Mouse (Mus musculus): ENCODE results near the gene Pnkd. TPM values are rescaled to one million over a fixed set of nuclear protein-coding genes. Genes with fewer than 3 reads are reported as not detected.

Pnkd gene
- total and polyA plus RNA-seq, 2 experiments, result 28.0 to 130 TPM

DNA sequence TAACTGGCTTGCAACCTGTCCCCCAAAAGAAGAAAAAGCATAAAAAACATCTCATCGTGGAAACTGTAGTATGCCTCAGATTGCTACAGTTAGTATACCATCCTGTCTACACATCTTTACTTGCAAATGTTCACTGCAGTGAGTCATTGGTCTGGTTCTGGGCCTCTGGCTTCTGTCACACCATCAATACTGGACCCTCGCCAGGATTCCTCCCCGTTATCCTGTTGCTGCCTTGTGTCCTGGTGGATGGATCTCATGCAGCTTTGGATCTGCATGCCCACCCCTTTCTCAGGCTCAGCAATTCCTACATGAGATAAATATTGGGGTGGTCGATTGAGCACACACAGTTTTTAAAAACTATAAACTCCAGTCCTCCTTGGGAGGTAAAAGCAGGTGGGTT is 13.1 kb upstream of the Pnkd start:
- no peaks in the 10 kb centered on the region; the same call in 1 of the 2 replicates for H3K4me1 ChIP-seq (ENCODE audit: control insufficient read depth, insufficient read depth, low read length)
- H3K79me2 ChIP-seq (ENCODE audit: control insufficient read depth, insufficient read depth, low read length), result no peaks in the 10 kb centered on the region
- DNase-seq (ENCODE audit: extremely low read depth, low read depth, low spot score), result no peak
- H3K4me3 ChIP-seq (ENCODE audit: insufficient read depth, low read depth, low read length), result no peak overlapping the region
- TF ChIP-seq CTCF (IDR thresholded peaks at IDR 0.05; ENCODE audit: low read depth, low read length), result no peak
- TF ChIP-seq POLR2A (IDR thresholded peaks at IDR 0.05; ENCODE audit: extremely low read depth, insufficient read depth, low read length), result no peak
- peaks cover 17% of the 10 kb centered on the region; the same call in 1 of the 2 replicates for H3K36me3 ChIP-seq (ENCODE audit: control insufficient read depth, insufficient read depth, low read length)
- 50% methylated on average over 4 of the region's 4 CpGs for whole genome bisulfite sequencing
- no peak overlapping the region for H3K27ac ChIP-seq (replicated peaks; ENCODE audit: insufficient read depth, low read depth, low read length)
- no peaks in the 10 kb centered on the region for H3K27me3 ChIP-seq (ENCODE audit: control insufficient read depth, insufficient read depth, low read length)
- H3K9ac ChIP-seq (ENCODE audit: low read depth, low read length), result no peak overlapping the region

DNA sequence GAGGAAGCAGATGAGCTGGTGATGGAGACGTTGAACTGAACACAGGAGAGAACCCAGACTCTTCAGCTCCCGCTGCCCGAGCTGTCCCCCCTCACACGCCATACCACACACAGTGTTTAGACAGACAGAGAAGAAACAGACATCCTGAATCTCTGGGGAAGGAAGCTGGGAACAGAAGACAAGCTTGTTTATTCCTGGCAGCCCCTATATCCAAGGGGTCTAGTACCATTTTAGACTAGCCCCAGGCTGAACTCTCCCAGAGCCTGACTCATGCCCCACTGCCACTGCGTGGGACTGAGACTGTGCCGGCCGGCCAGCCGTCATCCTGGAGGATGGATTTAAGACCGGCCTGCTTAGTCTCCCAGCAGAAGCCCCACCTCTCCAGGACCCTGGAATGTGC is 9.7 kb upstream of the Pnkd start:
- Histone ChIP-seq H3K36me3 (ENCODE audit: control insufficient read depth, insufficient read depth, low read length) (peaks cover 1% of the 10 kb centered on the region; the same call in 1 of the 2 replicates), H3K27ac (replicated peaks; ENCODE audit: insufficient read depth, low read depth, low read length) (no peak overlapping the region), H3K4me1 (ENCODE audit: control insufficient read depth, insufficient read depth, low read length) (no peaks in the 10 kb centered on the region; the same call in 1 of the 2 replicates), H3K9ac (ENCODE audit: low read depth, low read length) (no peak overlapping the region), H3K4me3 (ENCODE audit: insufficient read depth, low read depth, low read length) (no peak overlapping the region), H3K79me2 (ENCODE audit: control insufficient read depth, insufficient read depth, low read length) (no peaks in the 10 kb centered on the region), H3K27me3 (ENCODE audit: control insufficient read depth, insufficient read depth, low read length) (no peaks in the 10 kb centered on the region)
- TF ChIP-seq POLR2A (IDR thresholded peaks at IDR 0.05; ENCODE audit: extremely low read depth, insufficient read depth, low read length) (no peak), CTCF (IDR thresholded peaks at IDR 0.05; ENCODE audit: low read depth, low read length) (no peak)
- 57% methylated on average over 9 of the region's 9 CpGs for WGBS
- DNase-seq (ENCODE audit: extremely low read depth, low read depth, low spot score), result no peak

DNA sequence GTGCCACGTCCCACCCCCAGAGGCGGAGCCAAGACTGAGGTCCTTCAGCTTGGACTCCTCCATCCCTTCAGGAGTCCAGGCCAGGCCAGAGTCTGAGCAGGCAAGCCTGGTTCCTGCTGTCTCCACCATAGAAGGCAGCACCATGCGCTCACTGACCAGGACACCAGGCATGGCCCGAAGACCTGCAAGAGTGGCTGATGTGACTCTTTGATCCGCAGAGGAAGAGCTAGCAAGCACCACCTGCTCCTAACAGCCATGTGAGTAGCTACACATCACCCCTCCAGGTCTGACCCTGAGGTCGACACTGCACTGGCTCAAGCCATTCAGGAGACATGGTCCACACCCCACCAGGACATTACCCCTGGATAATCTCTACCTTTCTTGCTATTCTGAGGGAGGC is 7.7 kb upstream of the Pnkd start:
- H3K4me3 ChIP-seq (ENCODE audit: insufficient read depth, low read depth, low read length), result no peak overlapping the region
- WGBS, result 80% methylated on average over 6 of the region's 6 CpGs
- no peaks in the 10 kb centered on the region; the same call in 1 of the 2 replicates for H3K4me1 ChIP-seq (ENCODE audit: control insufficient read depth, insufficient read depth, low read length)
- no peak overlapping the region for H3K27ac ChIP-seq (replicated peaks; ENCODE audit: insufficient read depth, low read depth, low read length)
- no peaks in the 10 kb centered on the region for H3K79me2 ChIP-seq (ENCODE audit: control insufficient read depth, insufficient read depth, low read length)
- no peak overlapping the region for H3K9ac ChIP-seq (ENCODE audit: low read depth, low read length)
- TF ChIP-seq CTCF (IDR thresholded peaks at IDR 0.05; ENCODE audit: low read depth, low read length) (no peak), POLR2A (IDR thresholded peaks at IDR 0.05; ENCODE audit: extremely low read depth, insufficient read depth, low read length) (no peak)
- DNase-seq (ENCODE audit: extremely low read depth, low read depth, low spot score), result no peak
- no peaks in the 10 kb centered on the region for H3K27me3 ChIP-seq (ENCODE audit: control insufficient read depth, insufficient read depth, low read length)
- peaks cover 6% of the 10 kb centered on the region; the same call in 1 of the 2 replicates for H3K36me3 ChIP-seq (ENCODE audit: control insufficient read depth, insufficient read depth, low read length)

DNA sequence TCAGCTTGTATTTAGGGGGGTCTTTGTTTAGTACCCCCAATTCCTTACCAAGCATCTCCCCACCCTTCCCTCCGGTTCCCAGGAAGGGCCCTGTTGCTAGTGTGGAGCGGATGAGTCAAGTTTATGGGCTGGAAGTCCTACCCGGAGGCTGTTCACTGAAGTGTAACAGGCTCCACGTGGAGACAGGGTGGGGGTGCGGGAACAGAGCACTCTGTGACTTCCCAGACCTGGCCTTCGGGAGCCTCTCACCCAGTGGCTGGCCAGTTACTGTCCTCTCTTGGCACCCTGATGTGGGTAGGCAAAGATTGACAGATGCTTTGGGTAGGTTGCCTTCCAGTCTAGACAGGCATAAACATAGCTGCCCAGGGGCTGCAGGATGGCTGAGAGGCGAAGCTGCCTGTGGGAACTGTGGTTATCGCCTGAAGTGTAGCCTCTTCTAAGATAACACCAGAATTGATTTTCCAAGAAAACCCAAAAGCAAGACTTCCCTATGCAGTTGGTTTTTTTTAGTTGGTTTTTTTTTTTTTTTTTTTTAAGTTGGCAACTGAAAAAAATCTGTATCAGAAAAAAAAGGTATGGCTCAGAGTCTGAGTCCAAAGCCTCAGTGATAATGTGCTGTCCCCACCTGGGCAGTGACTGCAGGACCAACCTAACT is 6.7 kb upstream of the Pnkd start:
- Histone ChIP-seq H3K79me2 (ENCODE audit: control insufficient read depth, insufficient read depth, low read length) (no peaks in the 10 kb centered on the region), H3K27me3 (ENCODE audit: control insufficient read depth, insufficient read depth, low read length) (no peaks in the 10 kb centered on the region), H3K4me3 (ENCODE audit: insufficient read depth, low read depth, low read length) (no peak overlapping the region), H3K27ac (replicated peaks; ENCODE audit: insufficient read depth, low read depth, low read length) (no peak overlapping the region), H3K9ac (ENCODE audit: low read depth, low read length) (no peak overlapping the region), H3K4me1 (ENCODE audit: control insufficient read depth, insufficient read depth, low read length) (no peaks in the 10 kb centered on the region; the same call in 1 of the 2 replicates), H3K36me3 (ENCODE audit: control insufficient read depth, insufficient read depth, low read length) (peaks cover 6% of the 10 kb centered on the region; the same call in 1 of the 2 replicates)
- TF ChIP-seq CTCF (IDR thresholded peaks at IDR 0.05; ENCODE audit: low read depth, low read length), result no peak
- TF ChIP-seq POLR2A (IDR thresholded peaks at IDR 0.05; ENCODE audit: extremely low read depth, insufficient read depth, low read length), result no peak
- DNase-seq (ENCODE audit: extremely low read depth, low read depth, low spot score), result no peak
- 58% methylated on average over 8 of the region's 8 CpGs for WGBS

DNA sequence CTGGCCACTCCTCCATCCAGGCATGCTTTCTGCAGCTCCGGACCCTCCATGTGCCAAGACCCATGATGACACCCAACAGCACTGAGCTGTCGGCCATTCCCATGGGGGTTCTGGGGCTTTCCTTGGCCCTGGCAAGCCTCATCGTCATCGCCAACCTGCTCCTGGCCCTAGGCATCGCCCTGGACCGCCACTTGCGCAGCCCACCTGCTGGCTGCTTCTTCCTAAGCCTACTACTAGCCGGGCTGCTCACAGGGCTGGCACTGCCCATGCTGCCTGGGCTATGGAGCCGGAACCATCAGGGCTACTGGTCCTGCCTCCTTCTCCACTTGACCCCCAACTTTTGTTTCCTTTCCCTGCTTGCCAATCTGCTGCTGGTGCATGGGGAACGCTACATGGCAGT is 6.2 kb upstream of the Pnkd start, which contains the start of gene Gpbar1:
Gene Gpbar1, plus strand, starts transcription at position 13 of the 400 bp plus-strand sequence.
- DNase-seq (ENCODE audit: extremely low read depth, low read depth, low spot score), result no peak
- peaks cover 6% of the 10 kb centered on the region; the same call in 1 of the 2 replicates for H3K36me3 ChIP-seq (ENCODE audit: control insufficient read depth, insufficient read depth, low read length)
- 92% methylated on average over 10 of the region's 10 CpGs for WGBS
- H3K4me1 ChIP-seq (ENCODE audit: control insufficient read depth, insufficient read depth, low read length), result peaks cover under 1% of the 10 kb centered on the region
- H3K9ac ChIP-seq (ENCODE audit: low read depth, low read length), result no peak within 1 kb of the TSS
- no peaks in the 10 kb centered on the region for H3K79me2 ChIP-seq (ENCODE audit: control insufficient read depth, insufficient read depth, low read length)
- TF ChIP-seq CTCF (IDR thresholded peaks at IDR 0.05; ENCODE audit: low read depth, low read length) (no peak), POLR2A (IDR thresholded peaks at IDR 0.05; ENCODE audit: extremely low read depth, insufficient read depth, low read length) (no peak)
- no peak within 1 kb of the TSS for H3K27ac ChIP-seq (replicated peaks; ENCODE audit: insufficient read depth, low read depth, low read length)
- H3K27me3 ChIP-seq (ENCODE audit: control insufficient read depth, insufficient read depth, low read length), result no peaks in the 10 kb centered on the region
- H3K4me3 ChIP-seq (ENCODE audit: insufficient read depth, low read depth, low read length), result no peak within 1 kb of the TSS

DNA sequence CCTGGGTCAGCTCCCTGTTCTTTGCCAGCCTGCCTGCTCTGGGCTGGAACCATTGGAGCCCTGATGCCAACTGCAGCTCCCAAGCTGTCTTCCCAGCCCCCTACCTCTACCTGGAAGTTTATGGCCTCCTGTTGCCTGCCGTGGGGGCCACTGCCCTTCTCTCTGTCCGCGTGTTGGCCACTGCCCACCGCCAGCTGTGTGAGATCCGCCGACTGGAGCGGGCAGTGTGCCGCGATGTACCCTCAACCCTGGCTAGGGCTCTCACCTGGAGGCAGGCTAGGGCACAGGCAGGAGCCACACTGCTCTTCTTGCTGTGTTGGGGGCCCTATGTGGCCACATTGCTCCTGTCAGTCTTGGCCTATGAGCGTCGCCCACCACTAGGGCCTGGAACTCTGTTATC is 5.7 kb upstream of the Pnkd start:
- no peak for DNase-seq (ENCODE audit: extremely low read depth, low read depth, low spot score)
- WGBS, result 91% methylated on average over 11 of the region's 11 CpGs
- H3K4me1 ChIP-seq (ENCODE audit: control insufficient read depth, insufficient read depth, low read length), result peaks cover 3% of the 10 kb centered on the region
- no peak overlapping the region for H3K4me3 ChIP-seq (ENCODE audit: insufficient read depth, low read depth, low read length)
- no peak overlapping the region for H3K9ac ChIP-seq (ENCODE audit: low read depth, low read length)
- H3K79me2 ChIP-seq (ENCODE audit: control insufficient read depth, insufficient read depth, low read length), result no peaks in the 10 kb centered on the region
- no peak for TF ChIP-seq CTCF (IDR thresholded peaks at IDR 0.05; ENCODE audit: low read depth, low read length)
- TF ChIP-seq POLR2A (IDR thresholded peaks at IDR 0.05; ENCODE audit: extremely low read depth, insufficient read depth, low read length), result no peak
- no peak overlapping the region for H3K27ac ChIP-seq (replicated peaks; ENCODE audit: insufficient read depth, low read depth, low read length)
- H3K27me3 ChIP-seq (ENCODE audit: control insufficient read depth, insufficient read depth, low read length), result no peaks in the 10 kb centered on the region
- H3K36me3 ChIP-seq (ENCODE audit: control insufficient read depth, insufficient read depth, low read length), result peaks cover 6% of the 10 kb centered on the region; the same call in 1 of the 2 replicates
